Mouse (Mus musculus) splenic B cell, adult 2 months (primary cell): ENCODE measurements around the gene Lmod1.

ENCODE experiments used
- DNase-seq: peaks from one replicate; pipeline ENCODE4 v3.0.0-alpha.2; 2011; ENCODE audit warnings: low read depth, low spot score
- H3K27me3 ChIP-seq: 2 replicates; pipeline ENCODE4 v1.6.1; 2012; ENCODE audit warnings: mild to moderate bottlenecking, low read length, moderate library complexity, mixed read lengths; ENCODE audit not compliant: control insufficient read depth, poor library complexity, insufficient read depth, severe bottlenecking
- H3K36me3 ChIP-seq: 2 replicates; pipeline ENCODE4 v1.6.1; 2012; ENCODE audit warnings: mild to moderate bottlenecking, low read length, moderate library complexity, mixed read lengths; ENCODE audit not compliant: control insufficient read depth, poor library complexity, insufficient read depth, severe bottlenecking

Gene Lmod1

DNA sequence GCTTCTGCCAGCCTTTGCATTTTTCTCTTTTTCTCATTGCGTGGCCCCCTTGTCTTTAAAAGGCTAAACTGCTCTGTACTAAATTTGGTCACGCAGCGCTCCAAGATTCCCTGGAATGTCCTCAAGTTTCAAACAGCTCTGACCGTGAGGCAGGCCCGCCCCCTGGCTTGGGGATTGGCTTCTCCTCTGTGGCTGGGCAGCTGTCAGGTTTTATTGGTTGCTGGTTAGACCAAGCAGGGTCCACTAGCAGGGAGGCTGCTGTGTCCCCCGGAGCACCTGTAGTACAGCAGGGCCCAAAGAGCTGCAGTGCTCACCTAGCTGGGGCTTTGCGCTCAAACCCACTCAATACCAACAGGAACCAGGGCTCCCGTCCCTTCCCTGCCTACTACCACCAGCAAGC is at the start of gene Lmod1:
Gene Lmod1 (plus strand): TSS at position 237 of the 400 bp plus-strand sequence.
- no peaks in the 10 kb centered on the region for H3K27me3 ChIP-seq
- H3K36me3 ChIP-seq: no peaks in the 10 kb centered on the region
- DNase-seq: no peak

DNA sequence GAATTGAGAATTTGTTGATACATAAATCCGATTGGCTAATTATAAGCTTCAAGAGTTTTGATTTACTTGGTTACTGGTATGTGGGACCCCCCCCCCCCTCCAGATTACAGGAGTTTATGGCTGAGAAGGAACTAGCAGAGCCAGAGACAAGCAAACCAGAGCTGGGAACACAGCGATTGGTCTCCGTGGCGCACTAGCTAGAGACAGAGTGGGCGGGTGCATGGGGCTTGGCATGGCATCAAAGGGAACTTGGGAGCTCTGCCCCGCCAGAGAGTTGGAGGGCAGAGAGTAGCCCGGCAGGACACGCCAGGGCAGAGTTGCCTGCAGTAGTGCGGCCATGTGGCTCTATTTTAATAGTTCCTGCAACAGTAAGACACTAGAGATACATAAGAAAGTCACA is 44.0 kb upstream of the Lmod1 start:
- peaks cover 5% of the 10 kb centered on the region for H3K36me3 ChIP-seq
- no peak for DNase-seq
- H3K27me3 ChIP-seq: no peaks in the 10 kb centered on the region

DNA sequence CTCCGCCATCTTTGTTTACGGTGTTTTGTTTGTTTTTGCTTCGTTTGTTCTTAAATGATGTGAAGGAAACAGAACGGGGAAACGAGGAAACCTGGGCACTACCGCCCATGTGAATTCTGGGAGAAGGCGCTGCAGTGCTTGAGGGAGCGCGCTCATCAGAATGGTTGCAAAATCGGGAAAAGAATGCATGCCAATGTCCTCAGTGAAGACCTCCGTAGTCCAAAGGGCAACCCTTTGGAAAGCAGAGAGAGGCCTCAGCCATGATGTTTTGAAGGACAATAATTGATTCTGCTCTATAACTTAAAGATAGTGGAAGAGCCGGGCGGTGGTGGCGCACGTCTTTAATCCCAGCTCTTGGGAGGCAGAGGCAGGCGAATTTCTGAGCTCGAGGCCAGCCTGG is 42.8 kb upstream of the Lmod1 start:
- H3K27me3 ChIP-seq: no peaks in the 10 kb centered on the region
- peaks cover 3% of the 10 kb centered on the region for H3K36me3 ChIP-seq
- no peak for DNase-seq

DNA sequence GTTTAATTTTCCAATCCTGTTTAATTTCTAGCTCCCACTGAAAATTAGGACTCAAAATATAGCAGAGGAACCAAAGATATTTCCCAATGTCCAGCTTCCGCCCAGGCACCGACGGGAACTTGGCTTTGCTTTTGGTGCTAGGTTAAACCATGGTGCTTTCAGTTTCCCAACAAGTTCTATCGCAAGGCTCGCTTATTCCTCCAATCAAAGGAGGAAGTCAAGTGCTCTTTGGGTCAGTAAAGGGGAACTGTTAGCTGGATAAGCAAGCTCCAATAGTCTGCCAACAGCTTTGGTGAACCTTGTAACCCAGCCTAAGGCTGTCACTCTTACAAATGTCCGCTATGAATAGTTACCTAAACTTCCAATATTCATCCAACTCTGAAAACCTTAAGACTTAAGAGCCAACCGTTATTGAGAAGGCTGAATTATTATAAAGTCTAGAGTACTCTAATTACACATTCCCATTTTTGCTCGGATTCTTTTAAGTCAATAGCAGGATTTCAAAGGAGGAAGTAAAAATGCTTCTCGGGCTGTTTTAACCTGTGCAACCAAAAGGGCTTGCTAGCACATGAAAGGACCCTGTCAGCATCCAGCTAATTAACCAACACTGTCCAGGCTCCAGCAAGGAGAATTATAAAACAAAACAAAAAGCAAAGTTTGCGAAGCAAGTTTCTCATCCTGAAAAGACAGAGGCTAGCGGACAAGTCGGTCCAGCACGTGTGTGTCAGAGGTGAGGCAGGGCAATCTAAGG is 41.9 kb upstream of the Lmod1 start:
- Histone ChIP-seq H3K36me3 (peaks cover 3% of the 10 kb centered on the region; the same call in 1 of the 2 replicates), H3K27me3 (no peaks in the 10 kb centered on the region)
- peak; percentile 46 for DNase-seq

DNA sequence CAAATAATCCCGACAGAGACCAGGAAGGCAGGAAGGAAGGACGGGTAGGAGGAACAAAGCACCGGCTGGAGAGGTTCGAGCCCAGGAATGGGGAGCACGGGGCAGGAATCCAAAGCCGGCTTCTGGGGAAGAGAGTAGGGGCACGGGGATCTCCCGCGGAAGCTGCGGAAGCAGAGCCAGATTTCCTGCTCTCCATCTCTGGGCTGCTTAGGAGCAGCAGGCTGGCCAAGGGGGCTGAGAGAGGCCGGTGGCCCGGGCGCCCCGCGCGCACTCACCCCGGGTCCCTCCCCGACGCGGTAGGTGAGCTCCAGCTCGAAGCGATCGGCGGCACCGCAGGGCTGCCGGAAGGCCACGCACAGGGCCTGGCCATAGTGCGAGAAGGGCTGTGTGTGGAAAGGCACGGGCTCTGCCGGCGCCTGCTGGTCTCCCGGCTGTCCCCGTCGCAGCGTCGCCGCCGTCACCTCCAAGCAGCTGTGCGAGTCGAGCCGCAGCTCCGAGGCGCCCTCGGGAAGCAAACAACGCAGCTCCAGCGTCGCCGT is 41.3 kb upstream of the Lmod1 start:
- H3K36me3 ChIP-seq: no peaks in the 10 kb centered on the region
- no peaks in the 10 kb centered on the region for H3K27me3 ChIP-seq
- peak; percentile 32 for DNase-seq

DNA sequence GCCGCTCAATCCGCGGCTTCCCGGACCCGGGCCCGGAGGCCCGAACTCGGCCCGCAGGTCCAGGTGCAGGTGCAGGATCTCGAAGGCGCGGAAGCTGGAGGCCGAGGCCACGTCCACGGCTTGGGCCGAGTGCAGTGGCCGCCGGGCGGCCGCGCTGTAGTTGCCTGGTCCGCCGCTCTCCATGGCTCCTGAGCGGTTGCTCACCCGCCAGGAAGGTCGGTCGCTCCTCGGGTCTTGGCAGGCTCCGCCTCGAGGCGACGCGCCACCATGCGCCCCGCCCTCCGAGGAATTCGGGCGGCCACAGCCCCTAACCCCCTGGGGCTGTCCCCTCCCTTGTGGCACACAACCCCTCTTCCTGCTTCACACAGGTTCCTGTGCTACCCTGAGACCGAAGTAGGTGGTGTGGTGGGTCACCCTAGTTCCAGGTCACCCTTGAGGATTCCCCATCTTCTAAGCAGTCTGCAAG is 40.7 kb upstream of the Lmod1 start, which contains the start of gene Rnpep:
Gene Rnpep (minus strand): TSS at position 259 of the 466 bp plus-strand sequence.
- Histone ChIP-seq H3K27me3 (no peaks in the 10 kb centered on the region), H3K36me3 (no peaks in the 10 kb centered on the region)
- peak; percentile 57 for DNase-seq

DNA sequence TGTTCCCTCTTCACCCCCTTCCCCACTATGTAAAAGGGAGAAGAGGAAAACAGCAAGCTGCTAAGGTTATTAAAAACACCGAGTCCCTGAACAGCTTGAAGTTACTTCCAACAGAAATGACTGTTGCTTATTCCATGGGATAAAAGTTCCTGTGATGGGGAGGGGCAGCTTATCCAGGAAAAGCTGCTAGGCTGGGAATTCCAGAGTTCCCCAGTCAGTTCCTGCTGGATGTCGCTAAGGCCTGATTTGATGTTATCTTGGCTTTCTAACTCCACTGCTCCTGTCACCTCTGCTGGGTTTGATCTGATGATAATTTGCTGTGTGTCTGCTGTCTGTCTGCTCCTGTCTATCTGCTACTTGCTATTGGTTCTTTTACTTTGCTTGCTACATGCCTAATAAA is 38.3 kb upstream of the Lmod1 start:
- H3K27me3 ChIP-seq: no peaks in the 10 kb centered on the region
- H3K36me3 ChIP-seq: no peaks in the 10 kb centered on the region
- DNase-seq: no peak

DNA sequence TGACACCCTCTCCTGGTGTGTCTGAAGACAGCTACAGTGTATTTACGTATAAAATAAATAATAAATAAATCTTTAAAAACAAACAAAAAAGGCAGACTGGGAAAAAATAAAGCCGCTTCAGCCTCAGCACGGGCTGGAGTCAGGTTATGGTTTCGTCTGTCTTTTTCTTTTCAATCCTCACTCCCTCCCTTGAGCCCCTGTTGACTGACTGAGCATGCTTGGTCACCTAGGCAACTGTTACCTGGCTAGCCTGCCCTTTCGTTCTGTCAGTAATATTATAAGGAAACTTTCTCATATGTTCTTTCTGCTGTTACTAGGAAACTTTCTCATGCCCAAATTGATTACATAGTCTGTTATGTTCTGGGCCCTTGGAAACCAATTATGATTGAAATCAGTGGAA is 33.7 kb upstream of the Lmod1 start:
- no peaks in the 10 kb centered on the region for H3K27me3 ChIP-seq
- H3K36me3 ChIP-seq: no peaks in the 10 kb centered on the region
- DNase-seq: no peak

DNA sequence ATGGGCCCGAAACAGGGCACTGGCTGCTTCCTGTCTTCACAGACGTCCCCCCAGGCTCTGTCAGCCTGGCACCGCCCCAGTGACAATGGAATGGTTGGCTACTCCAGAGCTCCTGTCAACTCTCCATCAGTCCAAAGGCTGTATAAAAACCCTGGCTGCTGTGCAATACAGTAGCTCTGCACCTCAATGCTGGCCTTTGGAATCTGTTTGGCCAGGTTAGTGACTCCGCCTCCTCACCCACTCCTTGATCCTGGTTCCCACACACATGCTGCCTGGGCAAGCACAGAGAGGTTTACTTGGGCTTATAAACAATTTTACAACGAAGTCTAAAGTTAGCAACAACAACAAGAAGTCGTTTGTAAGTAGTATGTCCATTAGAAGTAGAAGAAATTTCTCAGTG is 13.3 kb upstream of the Lmod1 start:
- H3K36me3 ChIP-seq: no peaks in the 10 kb centered on the region
- no peaks in the 10 kb centered on the region for H3K27me3 ChIP-seq
- DNase-seq: no peak

DNA sequence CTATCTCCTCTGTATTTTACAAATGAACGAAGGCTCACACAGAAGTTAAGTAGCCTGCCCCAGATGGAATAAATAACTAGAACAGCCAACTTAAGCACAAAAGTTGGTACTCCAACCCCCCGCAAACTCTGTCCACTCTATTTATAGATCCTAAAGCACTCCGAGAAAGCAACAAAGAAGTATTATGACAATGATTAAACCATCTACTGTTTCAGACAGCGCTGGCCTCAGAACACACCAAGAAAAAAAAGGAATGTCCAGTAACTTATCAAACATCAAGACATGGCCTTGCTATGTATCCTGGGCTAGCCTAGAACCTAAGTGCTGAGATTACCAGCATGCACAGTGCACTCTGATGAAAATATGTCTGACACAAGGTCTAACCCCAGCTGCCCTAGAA is 12.4 kb upstream of the Lmod1 start:
- no peaks in the 10 kb centered on the region for H3K36me3 ChIP-seq
- no peaks in the 10 kb centered on the region for H3K27me3 ChIP-seq
- DNase-seq: no peak

DNA sequence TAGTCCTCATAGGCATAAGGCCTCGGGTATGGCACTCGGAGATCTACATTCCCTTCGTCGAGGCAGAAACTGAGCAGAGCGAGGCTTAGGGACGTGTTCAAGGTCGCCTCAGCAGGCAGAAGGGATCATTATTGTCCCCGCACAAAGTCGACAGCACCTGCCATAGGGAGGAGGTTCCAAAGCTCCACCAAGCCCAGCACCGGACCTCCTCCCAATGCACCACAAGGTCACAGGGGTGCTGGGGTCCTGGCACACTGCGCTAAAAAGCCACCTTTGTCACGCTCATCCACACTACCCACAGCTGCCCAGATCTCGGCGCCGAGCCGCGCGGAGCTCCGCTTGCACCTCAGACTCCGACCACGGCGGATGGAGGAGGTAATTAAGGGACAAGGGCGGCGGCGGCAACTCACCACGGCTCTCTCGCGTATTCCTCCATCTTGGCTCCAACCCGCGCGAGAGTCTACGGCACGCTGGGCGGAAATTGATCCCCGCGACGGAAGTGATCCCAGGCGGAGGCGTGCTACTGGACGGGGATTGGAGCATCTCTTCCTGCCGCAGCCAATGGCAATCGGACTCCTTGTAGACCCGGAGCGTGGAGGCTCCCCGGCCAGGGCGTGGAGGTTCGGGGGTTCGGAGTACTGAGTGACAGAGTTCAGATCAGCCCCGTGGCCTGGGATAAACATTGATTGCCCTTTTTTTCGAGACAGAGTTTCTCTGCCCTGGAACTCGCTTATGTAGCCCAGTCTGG is 11.1 kb upstream of the Lmod1 start, which contains the start of gene Timm17a:
Gene Timm17a (minus strand): TSS at position 495 of the 748 bp plus-strand sequence.
- Histone ChIP-seq H3K27me3 (no peaks in the 10 kb centered on the region), H3K36me3 (no peaks in the 10 kb centered on the region)
- DNase-seq: peak; percentile 92

DNA sequence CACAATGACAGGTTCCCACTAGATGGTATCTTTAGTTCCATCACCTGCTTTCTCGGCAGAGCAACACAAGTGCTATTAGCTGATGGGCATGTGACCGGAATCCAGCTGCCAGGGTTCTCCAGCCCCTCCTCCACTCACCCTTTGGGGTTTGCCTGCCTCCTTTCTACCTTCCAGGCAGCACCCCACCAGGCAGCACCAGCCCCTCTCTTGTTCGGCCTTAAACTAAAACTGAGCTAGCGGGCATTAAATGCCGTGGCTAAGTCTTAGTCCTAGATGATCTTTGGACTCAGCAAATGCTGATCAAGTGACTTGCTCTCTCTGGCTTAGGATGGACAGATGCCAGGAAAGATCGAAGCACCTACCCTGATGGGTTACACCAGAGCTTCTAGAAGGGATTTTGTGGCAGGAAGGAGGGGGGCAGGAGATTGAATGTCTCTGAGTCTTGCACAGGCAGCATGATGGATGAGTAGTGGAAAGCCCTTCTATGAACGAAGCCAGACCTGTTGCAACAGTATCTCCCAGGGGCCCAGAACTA is 1.2 kb upstream of the Lmod1 start:
- DNase-seq: no peak
- Histone ChIP-seq H3K27me3 (no peaks in the 10 kb centered on the region), H3K36me3 (no peaks in the 10 kb centered on the region)

DNA sequence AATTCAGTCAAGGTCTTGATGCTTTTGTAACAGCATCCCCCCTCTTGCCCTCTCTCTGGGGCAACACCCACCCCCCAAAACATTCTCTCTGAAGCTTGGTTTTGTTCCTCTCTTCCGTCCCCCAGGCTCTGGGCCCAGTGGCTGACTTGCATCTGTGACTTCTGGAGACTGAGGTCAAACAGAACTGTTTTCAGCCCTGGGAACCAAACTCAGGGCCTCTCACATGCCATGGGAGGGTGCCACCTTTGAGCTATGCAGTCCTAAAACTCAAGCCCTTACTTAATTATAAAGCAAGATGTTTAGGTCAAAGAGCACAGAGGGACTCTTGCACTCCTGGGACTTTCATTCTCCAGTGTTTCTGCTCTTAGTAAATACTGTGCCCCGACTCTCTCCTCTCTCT is 1.3 kb downstream of the Lmod1 start:
- no peak for DNase-seq
- Histone ChIP-seq H3K36me3 (no peaks in the 10 kb centered on the region), H3K27me3 (no peaks in the 10 kb centered on the region)

DNA sequence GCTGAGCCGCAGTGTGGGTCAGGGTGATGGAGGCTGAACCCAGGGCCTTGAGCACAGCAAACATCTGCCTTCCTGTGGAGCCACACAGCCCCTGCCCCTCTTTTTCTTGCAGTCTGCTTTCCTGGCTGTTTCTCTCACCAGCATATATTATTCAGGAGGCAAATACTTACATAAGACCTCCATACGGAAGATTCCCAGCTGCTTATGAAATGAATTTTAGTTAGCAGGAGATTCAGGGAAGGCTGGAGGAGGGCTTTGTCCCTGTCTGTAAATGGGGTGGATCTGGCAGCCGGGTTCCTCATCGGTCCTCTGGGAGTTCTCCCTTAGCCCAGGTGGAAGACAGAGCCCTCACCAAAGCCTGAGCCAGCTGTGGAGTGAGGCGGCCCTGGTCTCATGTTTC is 3.8 kb downstream of the Lmod1 start:
- H3K27me3 ChIP-seq: no peaks in the 10 kb centered on the region
- no peaks in the 10 kb centered on the region for H3K36me3 ChIP-seq
- no peak for DNase-seq

DNA sequence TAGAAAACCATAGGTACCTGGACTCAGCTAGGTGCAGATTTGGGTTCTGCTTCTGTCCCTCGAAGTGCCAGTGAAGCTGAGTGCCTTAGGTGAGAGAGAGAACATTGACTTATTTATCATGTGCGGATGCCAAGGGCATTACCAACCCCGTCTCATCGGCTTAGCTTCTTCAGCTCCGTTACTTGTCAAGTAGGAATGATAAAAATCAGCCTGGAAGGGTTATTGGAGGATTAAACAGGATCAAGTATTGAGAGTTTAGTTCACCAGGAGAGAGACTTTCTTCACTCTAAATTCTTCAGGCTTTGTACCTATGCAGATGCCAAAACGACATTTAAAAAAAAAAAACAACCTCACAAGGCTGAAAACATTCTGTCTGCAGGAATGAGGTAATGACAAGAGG is 6.0 kb downstream of the Lmod1 start:
- no peak for DNase-seq
- H3K36me3 ChIP-seq: no peaks in the 10 kb centered on the region
- H3K27me3 ChIP-seq: no peaks in the 10 kb centered on the region
